Mouse (Mus musculus): Measurements from ENCODE around the gene Zfp787. TPM values are rescaled to one million over a fixed set of nuclear protein-coding genes. Genes with fewer than 3 reads are reported as not detected.

Gene Zfp787
- polyA plus RNA-seq (2012; rRNA removed) = 58.2 and 62.9 TPM in 2 replicates

GRCm38 (mm10) chr7:6155901-6156411 is at the start of gene Zfp787:
Gene Zfp787 (minus strand): TSS chr7:6155997.
- Histone ChIP-seq H3K4me3 (ENCODE audit: control insufficient read depth, insufficient read depth, low read length) (peak within 1 kb of the TSS; percentile 78), H3K36me3 (ENCODE audit: control insufficient read depth, insufficient read depth, low read length) (no peaks in the 10 kb centered on the region), H3K27ac (ENCODE audit: control insufficient read depth, insufficient read depth, low read length) (peak within 1 kb of the TSS; percentile 60), H3K27me3 (ENCODE audit: control insufficient read depth, insufficient read depth, low read length) (no peaks in the 10 kb centered on the region), H3K4me1 (replicated peaks; ENCODE audit: control insufficient read depth, insufficient read depth, low read length) (peaks cover 15% of the 10 kb centered on the region)
- DNase-seq = peak; percentile 95
- TF ChIP-seq POLR2A (IDR thresholded peaks at IDR 0.05; ENCODE audit: control insufficient read depth, extremely low read depth, insufficient read depth, low read length, poor library complexity) = peak; percentile 58; the same call in 1 of the 2 replicates
- TF ChIP-seq CTCF (IDR thresholded peaks at IDR 0.05; ENCODE audit: borderline replicate concordance, control insufficient read depth, extremely low read depth, insufficient read depth, low read length, poor library complexity) = no peak
- 1% methylated on average over 54 of the region's 54 CpGs for WGBS

DNA sequence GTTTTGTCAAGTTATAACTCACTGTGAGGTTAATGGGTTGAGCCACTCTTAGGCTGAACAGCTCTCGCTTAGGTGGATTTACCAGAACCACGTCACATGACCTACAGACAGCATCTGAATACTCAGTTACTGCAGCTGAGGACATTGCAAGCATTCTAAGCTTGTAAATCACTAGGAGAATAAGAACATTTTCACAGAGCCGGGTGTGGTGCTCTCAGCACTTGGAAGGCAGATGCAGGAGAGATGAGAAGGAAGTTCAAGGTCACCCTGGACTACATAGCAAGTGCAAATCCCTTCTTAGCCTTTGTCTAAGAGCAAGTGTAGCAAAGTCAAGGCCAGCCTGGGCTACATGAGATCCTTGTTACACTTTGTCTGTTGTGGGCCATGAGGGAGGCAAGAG is 48.4 kb upstream of the Zfp787 start:
- Histone ChIP-seq H3K27ac (ENCODE audit: control insufficient read depth, insufficient read depth, low read length) (no peak overlapping the region), H3K4me3 (ENCODE audit: control insufficient read depth, insufficient read depth, low read length) (no peak overlapping the region), H3K4me1 (replicated peaks; ENCODE audit: control insufficient read depth, insufficient read depth, low read length) (no peaks in the 10 kb centered on the region), H3K36me3 (ENCODE audit: control insufficient read depth, insufficient read depth, low read length) (no peaks in the 10 kb centered on the region), H3K27me3 (ENCODE audit: control insufficient read depth, insufficient read depth, low read length) (no peaks in the 10 kb centered on the region)
- DNase-seq = no peak
- TF ChIP-seq CTCF (IDR thresholded peaks at IDR 0.05; ENCODE audit: borderline replicate concordance, control insufficient read depth, extremely low read depth, insufficient read depth, low read length, poor library complexity) = no peak
- no peak for TF ChIP-seq POLR2A (IDR thresholded peaks at IDR 0.05; ENCODE audit: control insufficient read depth, extremely low read depth, insufficient read depth, low read length, poor library complexity)
- WGBS = 81% methylated on average over 3 of the region's 3 CpGs

DNA sequence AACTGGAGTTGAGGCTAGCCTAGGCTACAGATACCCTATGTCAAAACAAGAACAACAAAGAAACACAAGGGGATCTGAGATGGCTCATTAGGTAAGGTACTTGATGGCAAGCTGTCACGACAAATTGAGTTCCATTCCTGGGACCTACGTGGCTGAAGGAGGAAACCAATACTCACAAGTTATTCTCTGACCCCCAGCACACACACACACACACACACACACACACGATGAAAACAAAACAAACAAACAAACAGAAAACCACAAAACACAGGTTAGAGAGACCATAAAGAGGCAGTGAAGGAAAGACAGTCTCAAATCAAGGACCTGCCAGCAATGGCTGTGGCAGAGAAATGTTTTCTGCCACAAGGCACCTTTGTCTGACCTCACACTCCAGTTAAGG is 41.0 kb upstream of the Zfp787 start, which contains the start of gene Galp:
Gene Galp, plus strand, starts transcription at position 301 of the 400 bp plus-strand sequence.
- no peak for TF ChIP-seq POLR2A (IDR thresholded peaks at IDR 0.05; ENCODE audit: control insufficient read depth, extremely low read depth, insufficient read depth, low read length, poor library complexity)
- no peak for TF ChIP-seq CTCF (IDR thresholded peaks at IDR 0.05; ENCODE audit: borderline replicate concordance, control insufficient read depth, extremely low read depth, insufficient read depth, low read length, poor library complexity)
- WGBS = 55% methylated on average over 3 of the region's 3 CpGs

DNA sequence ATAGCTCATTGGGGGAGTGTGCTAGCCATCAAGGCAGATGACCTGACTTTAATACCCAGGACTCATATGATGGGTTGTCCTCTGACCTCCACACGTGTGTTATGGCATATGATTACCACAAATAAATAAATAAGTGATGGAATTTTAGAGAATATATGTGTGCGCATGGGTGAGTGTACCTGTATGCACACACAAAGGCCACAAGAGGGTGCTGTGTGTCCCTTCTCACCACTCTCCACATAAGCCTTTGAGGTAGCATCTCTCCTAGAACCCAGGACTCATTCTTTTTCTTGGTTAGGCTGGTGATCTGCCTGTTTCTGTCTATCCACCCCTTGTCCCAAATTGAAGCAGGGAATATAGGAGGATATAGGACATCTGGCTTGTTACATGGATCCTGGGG is 40.0 kb upstream of the Zfp787 start:
- no peaks in the 10 kb centered on the region for H3K4me1 ChIP-seq (replicated peaks; ENCODE audit: control insufficient read depth, insufficient read depth, low read length)
- 52% methylated on average over 2 of the region's 2 CpGs for WGBS
- no peak overlapping the region for H3K27ac ChIP-seq (ENCODE audit: control insufficient read depth, insufficient read depth, low read length)
- no peak for DNase-seq
- H3K4me3 ChIP-seq (ENCODE audit: control insufficient read depth, insufficient read depth, low read length) = no peak overlapping the region
- no peaks in the 10 kb centered on the region for H3K27me3 ChIP-seq (ENCODE audit: control insufficient read depth, insufficient read depth, low read length)
- TF ChIP-seq POLR2A (IDR thresholded peaks at IDR 0.05; ENCODE audit: control insufficient read depth, extremely low read depth, insufficient read depth, low read length, poor library complexity) = no peak
- no peak for TF ChIP-seq CTCF (IDR thresholded peaks at IDR 0.05; ENCODE audit: borderline replicate concordance, control insufficient read depth, extremely low read depth, insufficient read depth, low read length, poor library complexity)
- H3K36me3 ChIP-seq (ENCODE audit: control insufficient read depth, insufficient read depth, low read length) = no peaks in the 10 kb centered on the region

More for the DNA sequence above, 41.0 kb upstream of the Zfp787 start, which contains the start of gene Galp:
- no peaks in the 10 kb centered on the region for H3K4me1 ChIP-seq (replicated peaks; ENCODE audit: control insufficient read depth, insufficient read depth, low read length)
- H3K27ac ChIP-seq (ENCODE audit: control insufficient read depth, insufficient read depth, low read length) = no peak within 1 kb of the TSS
- DNase-seq = no peak
- H3K36me3 ChIP-seq (ENCODE audit: control insufficient read depth, insufficient read depth, low read length) = no peaks in the 10 kb centered on the region
- no peak within 1 kb of the TSS for H3K4me3 ChIP-seq (ENCODE audit: control insufficient read depth, insufficient read depth, low read length)
- H3K27me3 ChIP-seq (ENCODE audit: control insufficient read depth, insufficient read depth, low read length) = no peaks in the 10 kb centered on the region

DNA sequence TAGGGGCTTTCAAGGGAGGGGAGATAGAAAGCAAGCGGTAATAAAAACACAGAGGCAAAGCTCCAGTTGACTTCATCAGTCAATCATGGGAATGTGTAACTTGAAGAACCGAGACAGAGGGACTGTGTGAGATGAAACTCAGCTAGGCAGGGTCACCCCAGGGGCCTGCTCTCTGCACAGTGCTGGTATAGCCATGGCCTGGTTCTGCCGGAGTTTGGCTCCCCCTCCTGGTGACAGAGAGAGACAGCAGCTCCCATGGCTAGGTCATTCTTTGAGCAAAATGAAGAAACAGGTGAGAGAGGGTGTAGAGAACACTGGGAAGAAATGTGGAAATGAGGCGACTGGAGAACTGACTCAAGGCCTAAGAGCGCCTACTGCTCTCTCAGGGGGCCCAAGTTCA is 38.3 kb upstream of the Zfp787 start:
- WGBS = 22% methylated on average over 5 of the region's 5 CpGs
- TF ChIP-seq CTCF (IDR thresholded peaks at IDR 0.05; ENCODE audit: borderline replicate concordance, control insufficient read depth, extremely low read depth, insufficient read depth, low read length, poor library complexity) (peak; percentile 84; the same call in 1 of the 2 replicates), POLR2A (IDR thresholded peaks at IDR 0.05; ENCODE audit: control insufficient read depth, extremely low read depth, insufficient read depth, low read length, poor library complexity) (no peak)
- H3K36me3 ChIP-seq (ENCODE audit: control insufficient read depth, insufficient read depth, low read length) = peaks cover under 1% of the 10 kb centered on the region; the same call in 1 of the 2 replicates
- no peaks in the 10 kb centered on the region for H3K4me1 ChIP-seq (replicated peaks; ENCODE audit: control insufficient read depth, insufficient read depth, low read length)
- no peak overlapping the region for H3K4me3 ChIP-seq (ENCODE audit: control insufficient read depth, insufficient read depth, low read length)
- H3K27ac ChIP-seq (ENCODE audit: control insufficient read depth, insufficient read depth, low read length) = no peak overlapping the region
- no peaks in the 10 kb centered on the region for H3K27me3 ChIP-seq (ENCODE audit: control insufficient read depth, insufficient read depth, low read length)
- DNase-seq = peak; percentile 62

DNA sequence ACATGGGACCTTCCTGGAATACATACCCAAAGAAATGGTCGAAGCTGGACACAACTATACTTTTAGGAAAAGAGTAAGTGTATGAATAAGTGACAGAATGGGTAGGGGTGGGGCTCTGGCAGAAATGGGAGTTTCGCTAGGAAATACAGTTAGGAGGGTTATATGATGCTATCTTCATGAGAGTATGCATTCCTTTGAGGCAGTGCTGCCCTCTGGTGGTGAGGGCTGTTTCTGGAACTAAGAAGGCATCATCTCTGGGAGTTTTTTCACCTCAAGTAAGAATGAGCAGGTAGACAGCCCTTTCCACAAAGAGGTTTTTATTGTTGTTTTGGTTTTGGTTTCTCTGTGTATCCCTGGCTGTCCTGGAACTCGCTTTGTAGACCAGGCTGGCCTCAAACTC is 35.6 kb upstream of the Zfp787 start:
- Histone ChIP-seq H3K4me1 (replicated peaks; ENCODE audit: control insufficient read depth, insufficient read depth, low read length) (no peaks in the 10 kb centered on the region; the same call in 1 of the 2 replicates), H3K4me3 (ENCODE audit: control insufficient read depth, insufficient read depth, low read length) (no peak overlapping the region), H3K36me3 (ENCODE audit: control insufficient read depth, insufficient read depth, low read length) (peaks cover 17% of the 10 kb centered on the region; the same call in 1 of the 2 replicates), H3K27ac (ENCODE audit: control insufficient read depth, insufficient read depth, low read length) (no peak overlapping the region), H3K27me3 (ENCODE audit: control insufficient read depth, insufficient read depth, low read length) (no peaks in the 10 kb centered on the region)
- TF ChIP-seq CTCF (IDR thresholded peaks at IDR 0.05; ENCODE audit: borderline replicate concordance, control insufficient read depth, extremely low read depth, insufficient read depth, low read length, poor library complexity) (no peak), POLR2A (IDR thresholded peaks at IDR 0.05; ENCODE audit: control insufficient read depth, extremely low read depth, insufficient read depth, low read length, poor library complexity) (no peak)
- WGBS = 31% methylated on average over 3 of the region's 3 CpGs
- DNase-seq = peak; percentile 79
